Mouse (Mus musculus) kidney, adult 2 months (tissue): ENCODE measurements around the gene Tmem132c. TPM values are rescaled to one million over a fixed set of nuclear protein-coding genes. Genes with fewer than 3 reads are reported as not detected.

Experiments used
- DNase-seq: peaks from one replicate; pipeline ENCODE4 v3.0.0; 2021
- H3K27ac ChIP-seq: fragments of 200-500 bp; 2 replicates; pipeline ENCODE4 v1.5.1; 2012; ENCODE audit warnings: low read depth, low read length, control low read depth, inconsistent platforms; ENCODE audit not compliant: insufficient read depth
- H3K27me3 ChIP-seq: fragments of 200-500 bp; replicated peaks from 2 replicates; pipeline ENCODE4 v1.6.1; 2012; ENCODE audit warnings: mild to moderate bottlenecking, moderate library complexity, low read length, inconsistent platforms; ENCODE audit not compliant: control insufficient read depth, insufficient read depth
- H3K36me3 ChIP-seq: fragments of 200-500 bp; 2 replicates; pipeline ENCODE4 v1.6.1; 2012; ENCODE audit warnings: mild to moderate bottlenecking, moderate library complexity, low read length, inconsistent platforms; ENCODE audit not compliant: control insufficient read depth, insufficient read depth
- H3K4me1 ChIP-seq: fragments of 200-500 bp; 2 replicates; pipeline ENCODE4 v1.6.1; 2011; ENCODE audit warnings: low read length; ENCODE audit not compliant: control insufficient read depth, insufficient read depth
- H3K4me3 ChIP-seq: fragments of 200-500 bp; 2 replicates; pipeline ENCODE4 v1.5.1; 2011; ENCODE audit warnings: mild to moderate bottlenecking, low read depth, low read length, control low read depth; ENCODE audit not compliant: insufficient read depth
- CTCF ChIP-seq: fragments of 200-500 bp; conservative IDR thresholded peaks from 2 replicates; pipeline ENCODE4 v1.5.1; 2011; ENCODE audit warnings: low read depth, mild to moderate bottlenecking, control low read depth, low read length, moderate library complexity, mixed read lengths; ENCODE audit not compliant: insufficient read depth, insufficient read length
- POLR2A ChIP-seq: fragments of 200-500 bp; IDR thresholded peaks from one replicate; pipeline ENCODE4 v1.6.1; 2011; ENCODE audit warnings: low read depth, low read length, control low read depth
- WGBS: fragments of 180-500 bp; shearing (Covaris S2); methylation state at CpG from one replicate; pipeline ENCODE4 v1.1.7; 2018; 5-methylcytosine and 5-hydroxymethylcytosine counted together
- polyA plus RNA-seq: library from polyadenylated mRNA; depleted of rRNA; stranded (reverse); fragments of >200 nt; gene quantifications from 2 replicates; pipeline ENCODE4 v1.2.3, GENCODE M21; 2012

Gene Tmem132c
- polyA plus RNA-seq, 1 experiment: 0.17 TPM

DNA sequence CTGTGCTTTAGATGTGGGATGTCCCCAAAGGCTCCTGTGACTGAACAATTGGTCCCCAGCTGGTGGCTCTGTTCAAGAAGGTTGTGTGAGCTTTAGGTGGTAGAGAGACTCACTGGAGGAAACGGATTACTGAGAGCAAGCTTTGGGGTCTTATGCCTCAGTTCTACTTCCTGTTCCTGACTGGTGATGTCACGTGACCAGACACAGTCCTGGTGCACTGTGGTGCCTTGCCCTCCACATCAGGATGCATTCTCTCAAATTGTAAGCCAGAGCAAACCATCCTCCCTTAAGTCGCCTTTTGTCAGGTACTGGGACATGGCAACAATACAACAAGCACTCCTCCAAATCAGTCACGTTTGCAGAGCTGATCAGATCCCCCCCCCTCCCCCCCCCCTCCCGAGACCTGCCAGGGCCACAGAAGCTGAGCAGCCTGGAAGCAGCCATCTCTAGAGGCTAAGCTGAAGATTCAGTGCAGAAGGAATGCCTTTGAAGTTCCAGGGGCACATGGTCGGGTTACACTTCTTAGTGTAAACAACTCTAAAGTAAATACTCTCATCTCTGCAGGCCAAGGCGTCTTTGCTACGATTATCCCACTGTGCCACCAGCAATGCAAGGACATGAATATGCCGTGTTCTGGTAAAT is 164.5 kb downstream of the Tmem132c start:
- TF ChIP-seq POLR2A (no peak), CTCF (no peak)
- no peaks in the 10 kb centered on the region for H3K36me3 ChIP-seq
- no peak overlapping the region for H3K4me3 ChIP-seq
- H3K4me1 ChIP-seq: no peaks in the 10 kb centered on the region
- H3K27me3 ChIP-seq: no peaks in the 10 kb centered on the region
- DNase-seq: no peak
- no peak overlapping the region for H3K27ac ChIP-seq
- WGBS: 27% methylated on average over 9 of the region's 9 CpGs

DNA sequence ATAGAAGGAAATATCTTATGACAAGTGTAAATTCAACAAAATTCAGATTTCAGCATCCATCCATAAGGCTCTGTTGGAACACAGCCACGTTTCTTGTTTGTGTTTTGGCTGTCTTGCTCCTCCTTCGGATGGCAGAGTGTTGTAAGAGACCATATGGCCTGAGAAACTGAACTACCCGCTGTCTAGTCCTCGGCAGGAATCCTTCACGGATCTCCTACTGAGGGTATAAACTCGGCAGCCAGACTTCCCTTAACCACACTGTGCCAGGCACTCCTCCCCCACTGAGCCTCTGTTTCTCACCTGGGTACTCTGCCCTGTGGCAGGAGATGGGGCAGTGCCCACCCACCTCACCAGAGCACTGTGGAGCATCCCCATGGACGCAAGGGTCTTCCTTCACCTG is 174.9 kb downstream of the Tmem132c start:
- H3K36me3 ChIP-seq: no peaks in the 10 kb centered on the region
- no peaks in the 10 kb centered on the region for H3K27me3 ChIP-seq
- H3K4me3 ChIP-seq: no peak overlapping the region
- DNase-seq: no peak
- WGBS: 39% methylated on average over 7 of the region's 7 CpGs
- H3K27ac ChIP-seq: no peak overlapping the region
- TF ChIP-seq CTCF: no peak
- TF ChIP-seq POLR2A: no peak
- H3K4me1 ChIP-seq: no peaks in the 10 kb centered on the region

- no peaks in the 10 kb centered on the region for H3K4me1 ChIP-seq
- no peak for DNase-seq
- H3K36me3 ChIP-seq: no peaks in the 10 kb centered on the region
- H3K27me3 ChIP-seq: no peaks in the 10 kb centered on the region
- no peak overlapping the region for H3K4me3 ChIP-seq
- TF ChIP-seq POLR2A (no peak), CTCF (no peak)
- no peak overlapping the region for H3K27ac ChIP-seq
These were observed 182.3 kb downstream of the Tmem132c start for GRCm38 (mm10) chr5:127423936-127424335.

- no peak for DNase-seq
- TF ChIP-seq CTCF: no peak
- 52% methylated on average over 10 of the region's 10 CpGs for WGBS
These were observed 187.5 kb downstream of the Tmem132c start for GRCm38 (mm10) chr5:127429124-127429523.

DNA sequence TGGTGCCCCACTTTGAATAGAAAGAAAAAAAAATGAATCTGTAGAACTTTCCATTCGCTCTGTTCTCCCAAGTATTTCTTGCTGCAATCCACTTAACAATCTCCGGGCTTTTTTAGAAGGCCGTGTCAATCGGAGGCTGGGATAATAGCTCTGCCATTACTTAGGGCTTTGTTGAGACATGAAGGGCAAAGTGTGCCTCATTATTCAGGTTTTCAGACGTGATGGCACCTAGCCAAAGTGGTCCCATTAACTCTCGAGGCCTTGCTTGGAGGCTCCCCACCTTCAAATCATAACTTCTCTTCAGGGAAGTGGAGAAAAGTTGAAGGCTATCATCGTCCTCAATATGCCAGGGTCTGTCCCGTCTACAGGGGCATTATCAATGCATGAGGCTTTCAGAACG is 190.0 kb downstream of the Tmem132c start:
- Histone ChIP-seq H3K27ac (no peak overlapping the region), H3K4me3 (no peak overlapping the region), H3K27me3 (no peaks in the 10 kb centered on the region), H3K4me1 (no peaks in the 10 kb centered on the region), H3K36me3 (no peaks in the 10 kb centered on the region)
- DNase-seq: no peak
- WGBS: 72% methylated on average over 9 of the region's 9 CpGs
- TF ChIP-seq CTCF (no peak), POLR2A (no peak)

More at GRCm38 (mm10) chr5:127429124-127429523, 187.5 kb downstream of the Tmem132c start:
- no peak overlapping the region for H3K27ac ChIP-seq
- H3K36me3 ChIP-seq: no peaks in the 10 kb centered on the region
- no peaks in the 10 kb centered on the region for H3K4me1 ChIP-seq
- H3K27me3 ChIP-seq: no peaks in the 10 kb centered on the region
- no peak overlapping the region for H3K4me3 ChIP-seq

DNA sequence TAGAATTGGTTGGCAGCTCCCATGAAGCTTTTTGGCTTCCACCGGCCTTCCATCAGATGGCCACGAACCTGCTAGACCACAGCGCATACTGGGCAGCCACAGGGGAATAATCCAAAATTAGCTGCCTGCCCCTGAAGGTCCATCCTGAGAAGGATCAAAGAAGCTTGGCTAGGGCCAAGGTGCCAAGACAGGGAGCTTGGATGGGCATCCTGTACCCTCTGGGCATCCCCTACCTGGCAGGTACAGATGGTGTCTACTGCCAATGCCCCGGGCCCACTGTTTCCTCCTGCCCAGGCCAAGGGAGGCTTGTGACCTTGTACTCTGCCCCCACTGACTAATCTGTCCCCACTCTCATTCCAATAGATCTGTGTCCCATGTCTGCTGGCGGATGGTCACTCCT is 195.2 kb downstream of the Tmem132c start:
- WGBS: 93% methylated on average over 5 of the region's 5 CpGs
- DNase-seq: no peak
- Histone ChIP-seq H3K27me3 (no peaks in the 10 kb centered on the region), H3K36me3 (no peaks in the 10 kb centered on the region), H3K4me3 (no peak overlapping the region), H3K4me1 (no peaks in the 10 kb centered on the region), H3K27ac (no peak overlapping the region)
- no peak for TF ChIP-seq POLR2A
- no peak for TF ChIP-seq CTCF

DNA sequence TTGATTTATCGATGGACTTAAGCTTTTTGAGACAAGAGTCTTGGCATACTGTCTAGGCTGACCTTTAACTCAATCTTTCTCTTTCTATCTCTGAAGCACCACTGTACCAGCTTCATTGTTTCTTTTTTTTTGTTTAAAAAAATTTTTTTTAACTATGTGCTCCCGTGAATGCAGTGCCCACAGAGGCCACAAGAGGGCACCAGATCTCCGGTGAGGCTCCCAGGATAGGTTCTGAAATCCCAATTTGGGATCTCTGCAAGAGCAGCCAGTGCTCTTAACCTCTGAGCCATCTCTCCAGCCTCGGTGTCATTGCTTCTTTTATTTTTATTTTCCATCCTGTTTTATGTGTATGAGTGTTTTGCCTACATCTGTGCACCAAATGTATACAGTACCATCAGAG is 197.0 kb downstream of the Tmem132c start:
- H3K27ac ChIP-seq: no peak overlapping the region
- TF ChIP-seq POLR2A (no peak), CTCF (no peak)
- 87% methylated on average over 4 of the region's 4 CpGs for WGBS

More for the DNA sequence above, 197.0 kb downstream of the Tmem132c start:
- H3K4me3 ChIP-seq: no peak overlapping the region
- H3K27me3 ChIP-seq: no peaks in the 10 kb centered on the region
- DNase-seq: no peak
- H3K36me3 ChIP-seq: no peaks in the 10 kb centered on the region
- H3K4me1 ChIP-seq: no peaks in the 10 kb centered on the region
